Mouse (Mus musculus) ES-E14 (cell line): ENCODE measurements around the gene Rtel1. TPM values are rescaled to one million over a fixed set of nuclear protein-coding genes. Genes with fewer than 3 reads are reported as not detected.
"Not testable (repeated sequence)": the region's sequence is repeated elsewhere in the genome, so short reads cannot be mapped to it uniquely, and the experiment has no call there.

Source experiments
- DNase-seq: peaks from one replicate; pipeline ENCODE4 v3.0.0-alpha.2; 2013; ENCODE audit warnings: low read depth, low spot score
- H3K27ac ChIP-seq: 2 replicates; pipeline ENCODE4 v1.5.1; 2012; ENCODE audit warnings: low read depth, mild to moderate bottlenecking, low read length, moderate library complexity, mixed read lengths; ENCODE audit not compliant: poor library complexity, insufficient read depth, severe bottlenecking
- H3K36me3 ChIP-seq: 2 replicates; pipeline ENCODE4 v1.6.1; 2012; ENCODE audit warnings: mild to moderate bottlenecking, low read length, moderate library complexity, mixed read lengths; ENCODE audit not compliant: control insufficient read depth, poor library complexity, insufficient read depth, severe bottlenecking
- H3K4me1 ChIP-seq, 2 experiments: fragments of 150-350 bp in 1 of 2; sonication (generic) in 1 of 2; 2 replicates each; pipeline ENCODE4 v1.6.1; 2012; ENCODE audit warnings: low read length in 2 of 2, mild to moderate bottlenecking in 1 of 2, mixed read lengths in 1 of 2; ENCODE audit not compliant: control insufficient read depth in 2 of 2, insufficient read depth in 2 of 2, poor library complexity in 1 of 2
- H3K4me3 ChIP-seq, 2 experiments: fragments of 150-350 bp in 1 of 2; sonication (generic) in 1 of 2; 2 replicates each; pipeline ENCODE4 v1.5.1; 2012; ENCODE audit warnings: low read length in 2 of 2, low read depth in 1 of 2, mild to moderate bottlenecking in 1 of 2, mixed read lengths in 1 of 2; ENCODE audit not compliant: insufficient read depth in 1 of 2, poor library complexity in 1 of 2, severe bottlenecking in 1 of 2
- H3K9ac ChIP-seq: 2 replicates; pipeline ENCODE4 v1.6.1; 2012; ENCODE audit warnings: low read depth, mild to moderate bottlenecking, low read length, mixed read lengths; ENCODE audit not compliant: poor library complexity, insufficient read depth, severe bottlenecking
- H3K9me3 ChIP-seq: fragments of 150-350 bp; sonication (generic); 2 replicates; pipeline ENCODE4 v1.6.1; 2012; ENCODE audit warnings: low read depth, mild to moderate bottlenecking, low read length; ENCODE audit not compliant: control insufficient read depth, insufficient read depth
- CHD2 ChIP-seq: IDR thresholded peaks from 2 replicates; pipeline ENCODE4 v1.6.1; 2014; ENCODE audit warnings: mild to moderate bottlenecking, low read depth, low read length, inconsistent platforms
- HCFC1 ChIP-seq: IDR thresholded peaks from 2 replicates; pipeline ENCODE4 v1.6.1; 2012; ENCODE audit warnings: low read length, inconsistent platforms, borderline replicate concordance; ENCODE audit not compliant: insufficient read depth
- MAFK ChIP-seq: IDR thresholded peaks from 2 replicates; pipeline ENCODE4 v1.6.1; 2014; ENCODE audit warnings: mild to moderate bottlenecking, low read depth, low read length, inconsistent platforms; ENCODE audit not compliant: insufficient read depth
- ZC3H11A ChIP-seq: IDR thresholded peaks from 2 replicates; pipeline ENCODE4 v1.6.1; 2012; ENCODE audit warnings: low read depth, mild to moderate bottlenecking, inconsistent platforms, low read length, borderline replicate concordance
- ZNF384 ChIP-seq: IDR thresholded peaks from 2 replicates; pipeline ENCODE4 v1.6.1; 2012; ENCODE audit warnings: low read depth, low read length, inconsistent platforms
- in situ Hi-C, 2 experiments: fragments of 600-800 bp; cut with MboI; formaldehyde crosslinking; loops; one replicate each; pipeline ENCODE4 v1.15.1; 2025; ENCODE audit warnings: low sequenced_read_pairs in 2 of 2, inconsistent platforms in 1 of 2; ENCODE audit not compliant: unreplicated experiment in 2 of 2
- total RNA-seq: library from RNA; depleted of rRNA; stranded (reverse); fragments of 300-350 nt; gene quantifications from 2 replicates; pipeline ENCODE4 v1.2.3, GENCODE M21; 2012

The Rtel1 gene
- total RNA-seq, 1 experiment, result 133 TPM

GRCm38 (mm10) chr2:181287338-181287957 is 32.1 kb upstream of the Rtel1 start:
- peak overlapping the region; percentile 100 for H3K9ac ChIP-seq

GRCm38 (mm10) chr2:181287958-181288350 is 31.6 kb upstream of the Rtel1 start, which contains the start of gene Gmeb2:
Gene Gmeb2 (minus strand): TSS chr2:181288035.
- H3K9me3 ChIP-seq, H3K4me1 ChIP-seq, in situ Hi-C loops, H3K36me3 ChIP-seq: not testable (repeated sequence)
- H3K4me3 ChIP-seq, result peak within 1 kb of the TSS; percentile 95 to 98
- TF ChIP-seq HCFC1, result peak; percentile 71; the same call in 1 of the 2 replicates
- DNase-seq, result peak; percentile 96
- peak within 1 kb of the TSS; percentile 99 for H3K27ac ChIP-seq
- peak within 1 kb of the TSS; percentile 100 for H3K9ac ChIP-seq

More at GRCm38 (mm10) chr2:181287338-181287957, 32.1 kb upstream of the Rtel1 start:
- H3K9me3 ChIP-seq, result no peaks in the 10 kb centered on the region
- peak overlapping the region; percentile 99 for H3K27ac ChIP-seq
- H3K4me1 ChIP-seq, result peaks cover 4 to 5% of the 10 kb centered on the region in 2 experiments; a peak in 2 of 4 replicates
- TF ChIP-seq CHD2 (no peak), MAFK (no peak), HCFC1 (0 out of 2 replicates have a peak, but pooled peaks have one; percentile 17)
- in situ Hi-C loops, result no loop called here
- H3K4me3 ChIP-seq, result peak overlapping the region; percentile 95 to 98
- no peaks in the 10 kb centered on the region; the same call in 1 of the 2 replicates for H3K36me3 ChIP-seq
- DNase-seq, result peak; percentile 40

GRCm38 (mm10) chr2:181288691-181289090 is 30.8 kb upstream of the Rtel1 start:
- H3K4me3 ChIP-seq, result peak overlapping the region; percentile 61 to 98; a peak in 3 of 4 replicates
- in situ Hi-C loops, result no loop called here
- peaks cover 4 to 5% of the 10 kb centered on the region in 2 experiments; a peak in 2 of 4 replicates for H3K4me1 ChIP-seq
- H3K27ac ChIP-seq, result no peak overlapping the region
- TF ChIP-seq ZNF384, result no peak
- no peak for TF ChIP-seq ZC3H11A
- H3K36me3 ChIP-seq, result no peaks in the 10 kb centered on the region; the same call in 1 of the 2 replicates
- H3K9ac ChIP-seq, result peak overlapping the region; percentile 69; the same call in 1 of the 2 replicates
- DNase-seq, result no peak
- no peaks in the 10 kb centered on the region for H3K9me3 ChIP-seq

DNA sequence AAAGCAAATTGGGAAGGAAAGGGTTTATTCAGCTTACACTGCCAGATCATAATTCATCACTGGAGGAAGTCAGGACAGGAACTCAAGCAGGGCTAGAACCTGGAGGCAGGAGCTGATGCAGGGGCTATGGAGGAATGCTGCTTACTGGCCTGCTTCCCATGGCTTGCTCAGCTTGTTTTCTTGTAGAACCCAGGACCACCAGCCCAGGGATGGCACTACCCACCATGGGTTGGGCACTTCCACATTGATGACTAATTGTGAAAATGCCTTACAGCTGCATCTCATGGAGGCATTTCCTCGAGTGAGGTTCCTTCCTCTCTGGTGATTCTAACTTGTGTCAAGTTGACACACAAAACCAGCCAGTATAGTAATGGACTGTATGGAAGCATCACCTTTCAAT is 28.6 kb upstream of the Rtel1 start:
- Histone ChIP-seq H3K4me3 (no peak overlapping the region), H3K36me3 (no peaks in the 10 kb centered on the region), H3K9me3 (no peaks in the 10 kb centered on the region), H3K27ac (no peak overlapping the region), H3K4me1 (peaks cover 4 to 5% of the 10 kb centered on the region in 2 experiments; a peak in 1 of 4 replicates), H3K9ac (no peak overlapping the region)
- in situ Hi-C loops, result no loop called here
- DNase-seq, result no peak
- TF ChIP-seq ZNF384 (no peak), ZC3H11A (no peak), CHD2 (no peak)

GRCm38 (mm10) chr2:181302041-181302440 is 17.5 kb upstream of the Rtel1 start:
- Histone ChIP-seq H3K36me3 (no peaks in the 10 kb centered on the region), H3K9me3 (no peaks in the 10 kb centered on the region), H3K4me3 (no peak overlapping the region), H3K9ac (no peak overlapping the region), H3K4me1 (peaks cover 0 to 3% of the 10 kb centered on the region in 2 experiments; a peak in 1 of 4 replicates), H3K27ac (no peak overlapping the region)
- DNase-seq, result peak; percentile 83
- TF ChIP-seq ZC3H11A (no peak), ZNF384 (0 out of 2 replicates have a peak, but pooled peaks have one; percentile 15), MAFK (no peak), CHD2 (no peak), HCFC1 (no peak)
- in situ Hi-C loops, result no loop called here
